Comparison of ENCODE assay signal across 8 mouse cellular contexts in the genomic region with DNA sequence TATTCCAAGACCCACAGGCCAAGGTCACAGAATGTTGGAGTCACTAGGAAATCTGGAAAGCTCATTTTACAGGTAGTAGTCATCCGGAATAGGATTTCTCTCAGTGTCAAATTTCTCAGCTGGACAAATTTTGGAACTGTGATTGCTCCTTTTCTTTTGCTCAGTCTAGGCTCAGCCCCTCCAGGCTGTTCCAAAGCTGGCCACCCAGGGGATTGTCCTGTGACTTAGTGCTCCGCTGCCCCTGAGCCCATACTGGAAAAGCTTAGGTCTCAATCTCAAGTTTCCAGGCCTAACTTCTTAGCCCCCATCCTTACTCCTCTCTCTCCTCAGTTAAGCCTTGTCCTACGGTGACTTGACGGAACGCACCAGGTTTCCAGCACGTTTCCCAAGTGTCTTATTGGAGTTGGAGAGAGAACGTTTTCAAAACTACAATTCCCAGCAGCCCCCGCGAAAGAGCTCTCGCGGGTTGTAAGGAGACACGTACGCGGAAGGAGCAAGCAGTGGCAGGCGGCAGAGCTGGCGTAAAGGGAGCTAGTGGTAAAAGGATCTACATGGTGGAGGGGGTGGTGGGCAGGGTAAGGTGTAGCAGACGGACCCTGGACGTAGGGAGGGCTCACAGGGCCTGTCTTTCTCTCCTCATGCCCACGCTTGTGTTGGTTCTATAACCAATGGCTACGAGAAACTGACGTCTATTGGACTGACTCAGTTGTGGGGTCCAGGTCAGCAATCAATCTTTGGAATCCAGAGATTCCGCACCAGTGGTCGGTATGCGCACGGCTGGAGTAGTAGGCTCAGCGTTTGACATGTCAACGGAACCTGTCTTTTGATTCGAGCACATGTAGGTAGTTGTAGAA. TPM values are rescaled to one million over a fixed set of nuclear protein-coding genes. Genes with fewer than 3 reads are reported as not detected.
DNase-seq lines count a peak whose midpoint lies in the region; ATAC-seq and TF ChIP-seq lines count a peak whose summit lies in the region.

A gene (plus strand): TSS at position 456 of the 854 bp plus-strand sequence.

- no peak for TF ChIP-seq CTCF in lung, postnatal 0 days (IDR thresholded peaks at IDR 0.05)

- peak within 1 kb of the TSS; percentile 53 for H3K4me3 ChIP-seq in hindbrain, embryonic 11.5 days (ENCODE audit: low read depth, low read length)
- H3K4me3 ChIP-seq in lung, postnatal 0 days (ENCODE audit: low read depth, low read length): peak within 1 kb of the TSS; percentile 64

- peak; percentile 83 for ATAC-seq in hindbrain, embryonic 11.5 days (ENCODE audit: low FRiP score)
- peak; percentile 92 for ATAC-seq in lung, postnatal 0 days

- no peaks in the 10 kb centered on the region for H3K36me3 ChIP-seq in hindbrain, embryonic 11.5 days (ENCODE audit: control insufficient read depth, insufficient read depth, low read length)
- peaks cover 6% of the 10 kb centered on the region for H3K36me3 ChIP-seq in lung, postnatal 0 days (ENCODE audit: insufficient read depth, low read length)

- H3K9me3 ChIP-seq in hindbrain, embryonic 11.5 days (ENCODE audit: control insufficient read depth, low read length): no peaks in the 10 kb centered on the region
- no peaks in the 10 kb centered on the region for H3K9me3 ChIP-seq in lung, postnatal 0 days (ENCODE audit: low read length)

- H3K9ac ChIP-seq in hindbrain, embryonic 11.5 days (ENCODE audit: low read depth, low read length): peak within 1 kb of the TSS; percentile 60
- peak within 1 kb of the TSS; percentile 67 for H3K9ac ChIP-seq in lung, postnatal 0 days (replicated peaks; ENCODE audit: low read depth)

- no peak for TF ChIP-seq EP300 in lung, postnatal 0 days (IDR thresholded peaks at IDR 0.05)

- H3K4me2 ChIP-seq in hindbrain, embryonic 11.5 days (replicated peaks; ENCODE audit: low read depth, low read length): peak within 1 kb of the TSS; percentile 56
- H3K4me2 ChIP-seq in lung, postnatal 0 days (replicated peaks; ENCODE audit: low read depth, low read length): peak within 1 kb of the TSS; percentile 74

- WGBS in hindbrain, embryonic 11.5 days: 6% methylated on average over 28 of the region's 28 CpGs
- 5% methylated on average over 28 of the region's 28 CpGs for WGBS in lung, postnatal 0 days

- peak; percentile 78 for DNase-seq in Muller cell, postnatal 12 days (ENCODE audit: inconsistent ontology term)
- DNase-seq in cerebellum, adult 8-10 months: peak; percentile 75
- peak; percentile 72 to 79 for DNase-seq in frontal cortex, postnatal 10 days (ENCODE audit: low spot score in 2 of 2)
- peak; percentile 89 for DNase-seq in hindbrain, embryonic 11.5 days (ENCODE audit: low spot score)
- DNase-seq in layer of hippocampus, adult 9-11 months: peak; percentile 86
- peak; percentile 93 for DNase-seq in lung, postnatal 0 days (ENCODE audit: low spot score)
- DNase-seq in ovary, postnatal 14 days (ENCODE audit: low spot score): peak; percentile 72
- peak; percentile 70 for DNase-seq in thymus, postnatal 25 days

- H3K4me1 ChIP-seq in hindbrain, embryonic 11.5 days (replicated peaks; ENCODE audit: control insufficient read depth, insufficient read depth, low read length): peaks cover 3% of the 10 kb centered on the region; the same call in 1 of the 2 replicates
- peaks cover 9% of the 10 kb centered on the region; the same call in 1 of the 2 replicates for H3K4me1 ChIP-seq in lung, postnatal 0 days (ENCODE audit: insufficient read depth, low read depth, low read length)

- H3K27me3 ChIP-seq in hindbrain, embryonic 11.5 days (ENCODE audit: control insufficient read depth, insufficient read depth, low read length): no peaks in the 10 kb centered on the region
- H3K27me3 ChIP-seq in lung, postnatal 0 days (replicated peaks; ENCODE audit: insufficient read depth, low read length): no peaks in the 10 kb centered on the region

- H3K27ac ChIP-seq in hindbrain, embryonic 11.5 days (ENCODE audit: low read depth, low read length): no peak within 1 kb of the TSS
- peak within 1 kb of the TSS; percentile 61 for H3K27ac ChIP-seq in lung, postnatal 0 days (ENCODE audit: low read length)

RNA-seq across cellular contexts. Expression of the gene that starts here (rescaled TPM):
- 53.8 and 56.3 TPM in 2 replicates for polyA plus RNA-seq in hindbrain, embryonic 11.5 days (2014; fragmentation: Nextera tagmentation; extraction: Ambion mirVana)
- polyA plus RNA-seq in lung, postnatal 0 days (2015; fragmentation: Nextera tagmentation; extraction: Ambion mirVana): 58.4 and 58.9 TPM in 2 replicates
